Mouse (Mus musculus) ES-E14 (cell line): ENCODE data around the gene Rpl19.

Experiments used
- CHD2 ChIP-seq: IDR thresholded peaks from 2 replicates; pipeline ENCODE4 v1.6.1; 2014; ENCODE audit warnings: mild to moderate bottlenecking, low read depth, low read length, inconsistent platforms
- HCFC1 ChIP-seq: IDR thresholded peaks from 2 replicates; pipeline ENCODE4 v1.6.1; 2012; ENCODE audit warnings: low read length, inconsistent platforms, borderline replicate concordance; ENCODE audit not compliant: insufficient read depth
- MAFK ChIP-seq: IDR thresholded peaks from 2 replicates; pipeline ENCODE4 v1.6.1; 2014; ENCODE audit warnings: mild to moderate bottlenecking, low read depth, low read length, inconsistent platforms; ENCODE audit not compliant: insufficient read depth

GRCm38 (mm10) chr11:97977797-97978196 is 48.7 kb upstream of the Rpl19 start:
- no peak for TF ChIP-seq CHD2
- TF ChIP-seq HCFC1, result no peak
- no peak for TF ChIP-seq MAFK
